Mouse (Mus musculus): Measurements from ENCODE around the gene C2cd4a.

- TF ChIP-seq CTCF (IDR thresholded peaks at IDR 0.05; ENCODE audit: low read depth, low read length) (no peak), POLR2A (IDR thresholded peaks at IDR 0.05; ENCODE audit: borderline replicate concordance, low read depth, low read length) (no peak)
Measured at GRCm38 (mm10) chr9:67792405-67792804, 39.7 kb downstream of the C2cd4a start.
